Mouse (Mus musculus): ENCODE measurements around the gene Lgsn.

Lgsn gene

GRCm38 (mm10) chr1:31176101-31176500 lies at the start of gene Lgsn:
TSS of gene Lgsn (plus strand) at chr1:31176401.
- no peak for DNase-seq (ENCODE audit: extremely low spot score, low spot score)

GRCm38 (mm10) chr1:31138387-31138786 lies 37.8 kb upstream of the Lgsn start:
- DNase-seq (ENCODE audit: extremely low spot score, low spot score) = no peak

GRCm38 (mm10) chr1:31142288-31143094 lies 33.7 kb upstream of the Lgsn start:
- no peak for DNase-seq (ENCODE audit: extremely low spot score, low spot score)

- DNase-seq (ENCODE audit: extremely low spot score, low spot score) = no peak
These were observed 32.6 kb upstream of the Lgsn start for GRCm38 (mm10) chr1:31143571-31143970.

GRCm38 (mm10) chr1:31149671-31150070 lies 26.5 kb upstream of the Lgsn start:
- DNase-seq (ENCODE audit: extremely low spot score, low spot score) = peak; percentile 38

GRCm38 (mm10) chr1:31150546-31150945 lies 25.7 kb upstream of the Lgsn start:
- no peak for DNase-seq (ENCODE audit: extremely low spot score, low spot score)

- no peak for DNase-seq (ENCODE audit: extremely low spot score, low spot score)
These were observed 23.3 kb upstream of the Lgsn start for GRCm38 (mm10) chr1:31152799-31153426.

- DNase-seq (ENCODE audit: extremely low spot score, low spot score) = no peak
These were observed 22.3 kb upstream of the Lgsn start for GRCm38 (mm10) chr1:31153793-31154349.

GRCm38 (mm10) chr1:31156185-31156584 lies 20.0 kb upstream of the Lgsn start:
- no peak for DNase-seq (ENCODE audit: extremely low spot score, low spot score)

GRCm38 (mm10) chr1:31156884-31157283 lies 19.3 kb upstream of the Lgsn start:
- DNase-seq (ENCODE audit: extremely low spot score, low spot score) = no peak

- DNase-seq (ENCODE audit: extremely low spot score, low spot score) = no peak
These were observed 11.5 kb upstream of the Lgsn start for GRCm38 (mm10) chr1:31164527-31165189.

GRCm38 (mm10) chr1:31165326-31166121 lies 10.7 kb upstream of the Lgsn start:
- DNase-seq (ENCODE audit: extremely low spot score, low spot score) = no peak

- DNase-seq (ENCODE audit: extremely low spot score, low spot score) = no peak
These were observed 800 bp upstream of the Lgsn start for GRCm38 (mm10) chr1:31175401-31175800.

- no peak for DNase-seq (ENCODE audit: extremely low spot score, low spot score)
These were observed 2.1 kb downstream of the Lgsn start for GRCm38 (mm10) chr1:31178264-31178663.

- no peak for DNase-seq (ENCODE audit: extremely low spot score, low spot score)
These were observed 14.2 kb downstream of the Lgsn start for GRCm38 (mm10) chr1:31190237-31190866.

- no peak for DNase-seq (ENCODE audit: extremely low spot score, low spot score)
These were observed 19.4 kb downstream of the Lgsn start for GRCm38 (mm10) chr1:31195633-31196032.

GRCm38 (mm10) chr1:31196959-31197358 lies 20.8 kb downstream of the Lgsn start:
- DNase-seq (ENCODE audit: extremely low spot score, low spot score) = no peak

- no peak for DNase-seq (ENCODE audit: extremely low spot score, low spot score)
These were observed 27.6 kb downstream of the Lgsn start for GRCm38 (mm10) chr1:31203771-31204170.

- DNase-seq (ENCODE audit: extremely low spot score, low spot score) = no peak
These were observed 29.1 kb downstream of the Lgsn start for GRCm38 (mm10) chr1:31205346-31205745.

- DNase-seq (ENCODE audit: extremely low spot score, low spot score) = no peak
These were observed 29.6 kb downstream of the Lgsn start for GRCm38 (mm10) chr1:31205770-31206169.

GRCm38 (mm10) chr1:31210144-31210543 lies 33.9 kb downstream of the Lgsn start:
- peak; percentile 23 for DNase-seq (ENCODE audit: extremely low spot score, low spot score)

All from neural tube, embryonic 10.5 days (tissue).